22 mouse cellular contexts compared by ENCODE assay signal in genomic region chr14:102827756-102828384, GRCm38 (mm10).
DNase-seq lines count a peak whose midpoint lies in the region; ATAC-seq and TF ChIP-seq lines count a peak whose summit lies in the region.
"Had no signal": no experiment of that assay in that cellular context is flagged by ENCODE, and none has a peak within 500 bp of the region (broad histone marks: within the 10 kb centered on the region; RNA-seq: fewer than 3 reads in every experiment).

No protein-coding gene starts in this region.

- WGBS in kidney, embryonic 16.5 days: 74% methylated on average over 7 of the region's 7 CpGs
- 82% methylated on average over 7 of the region's 7 CpGs for WGBS in hindbrain, embryonic 10.5 days

- no peaks in the 10 kb centered on the region for H3K9me3 ChIP-seq in kidney, embryonic 16.5 days (ENCODE audit: low read length)
- no peaks in the 10 kb centered on the region for H3K9me3 ChIP-seq in hindbrain, embryonic 10.5 days
- H3K9me3 ChIP-seq: forebrain, embryonic 10.5 days; heart, embryonic 13.5 days; kidney, embryonic 15.5 days; limb, embryonic 13.5 days; midbrain, embryonic 15.5 days had no signal

- DNase-seq in layer of hippocampus, adult 2 months (ENCODE audit: low spot score in 2 of 2): no peak
- DNase-seq in layer of hippocampus, adult 8-10 months (ENCODE audit: low spot score in 2 of 2): no peak
- DNase-seq in 416B (ENCODE audit: low read depth): peak; percentile 88
- peak; percentile 9 for DNase-seq in brain, adult 2 months (ENCODE audit: low read depth, low spot score)
- DNase-seq in left cerebral cortex, adult 9 months (ENCODE audit: low spot score in 2 of 2): no peak
- no peak for DNase-seq in hindbrain, embryonic 10.5 days (ENCODE audit: low spot score)
- DNase-seq: cerebellum, adult 11 months; cerebellum, postnatal 36 days; gastrocnemius, adult 2 months; heart, postnatal 36 days; lung, embryonic 14.5 days; retina, postnatal 1 day; thymus, adult 2 months had no signal

- H3K4me3 ChIP-seq in layer of hippocampus, adult 2 months: no peak overlapping the region
- no peak overlapping the region for H3K4me3 ChIP-seq in kidney, embryonic 16.5 days (ENCODE audit: low read length)
- H3K4me3 ChIP-seq in hindbrain, embryonic 10.5 days: no peak overlapping the region
- H3K4me3 ChIP-seq: forebrain, embryonic 10.5 days; gastrocnemius, adult 2 months; heart, embryonic 13.5 days; kidney, embryonic 15.5 days; limb, embryonic 13.5 days; midbrain, embryonic 15.5 days had no signal

- ATAC-seq in megakaryocyte, adult 5-6 weeks (ENCODE audit: poor library complexity, severe bottlenecking): peak; percentile 77
- no peak for ATAC-seq in kidney, embryonic 16.5 days (ENCODE audit: low FRiP score, low TSS enrichment)
- ATAC-seq: hindbrain, postnatal 0 days; intestine, postnatal 0 days; midbrain, embryonic 15.5 days had no signal

- H3K27ac ChIP-seq in layer of hippocampus, adult 2 months: peak overlapping the region; percentile 36; the same call in 1 of the 2 replicates
- H3K27ac ChIP-seq in kidney, embryonic 16.5 days (ENCODE audit: low read length): no peak overlapping the region
- no peak overlapping the region for H3K27ac ChIP-seq in hindbrain, embryonic 10.5 days
- H3K27ac ChIP-seq: forebrain, embryonic 10.5 days; gastrocnemius, adult 2 months; heart, embryonic 13.5 days; hindbrain, postnatal 0 days; kidney, embryonic 15.5 days; limb, embryonic 13.5 days; midbrain, embryonic 15.5 days had no signal

- no peaks in the 10 kb centered on the region for H3K36me3 ChIP-seq in kidney, embryonic 16.5 days (ENCODE audit: insufficient read depth, low read length)
- no peaks in the 10 kb centered on the region for H3K36me3 ChIP-seq in hindbrain, embryonic 10.5 days
- H3K36me3 ChIP-seq: forebrain, embryonic 10.5 days; heart, embryonic 13.5 days; kidney, embryonic 15.5 days; limb, embryonic 13.5 days; midbrain, embryonic 15.5 days had no signal

- H3K9ac ChIP-seq in kidney, embryonic 16.5 days (replicated peaks; ENCODE audit: low read length): no peak overlapping the region
- H3K9ac ChIP-seq: heart, embryonic 13.5 days; kidney, embryonic 15.5 days; limb, embryonic 13.5 days; lung, embryonic 14.5 days; midbrain, embryonic 15.5 days had no signal

- TF ChIP-seq CTCF in layer of hippocampus, adult 2 months (conservative IDR thresholded peaks at IDR 0.05): no peak

- H3K27me3 ChIP-seq in kidney, embryonic 16.5 days (ENCODE audit: insufficient read depth, low read length): no peaks in the 10 kb centered on the region
- H3K27me3 ChIP-seq in hindbrain, embryonic 10.5 days (ENCODE audit: insufficient read depth, poor library complexity, severe bottlenecking): no peaks in the 10 kb centered on the region
- H3K27me3 ChIP-seq: heart, embryonic 13.5 days; kidney, embryonic 15.5 days; limb, embryonic 13.5 days; midbrain, embryonic 15.5 days had no signal

- H3K4me2 ChIP-seq in kidney, embryonic 16.5 days (replicated peaks; ENCODE audit: low read depth, low read length): no peak overlapping the region
- H3K4me2 ChIP-seq: heart, embryonic 13.5 days; kidney, embryonic 15.5 days; limb, embryonic 13.5 days; lung, embryonic 14.5 days; midbrain, embryonic 15.5 days had no signal

- no peaks in the 10 kb centered on the region for H3K4me1 ChIP-seq in kidney, embryonic 16.5 days (ENCODE audit: insufficient read depth, low read length)
- no peaks in the 10 kb centered on the region for H3K4me1 ChIP-seq in hindbrain, embryonic 10.5 days (replicated peaks)
- H3K4me1 ChIP-seq: forebrain, embryonic 10.5 days; kidney, embryonic 15.5 days; midbrain, embryonic 15.5 days had no signal

Comparison
In these comparisons a context has a peak if more than half of its experiments do, and no peak if none do; other contexts are left out.
1. DNase-seq: peak in 416B (single experiment) and brain, adult 2 months (single experiment); none in layer of hippocampus, adult 2 months (0 of 2), layer of hippocampus, adult 8-10 months (0 of 2), left cerebral cortex, adult 9 months (0 of 2) and hindbrain, embryonic 10.5 days (single experiment).